Mouse (Mus musculus): ENCODE data around the gene Myadm.

DNA sequence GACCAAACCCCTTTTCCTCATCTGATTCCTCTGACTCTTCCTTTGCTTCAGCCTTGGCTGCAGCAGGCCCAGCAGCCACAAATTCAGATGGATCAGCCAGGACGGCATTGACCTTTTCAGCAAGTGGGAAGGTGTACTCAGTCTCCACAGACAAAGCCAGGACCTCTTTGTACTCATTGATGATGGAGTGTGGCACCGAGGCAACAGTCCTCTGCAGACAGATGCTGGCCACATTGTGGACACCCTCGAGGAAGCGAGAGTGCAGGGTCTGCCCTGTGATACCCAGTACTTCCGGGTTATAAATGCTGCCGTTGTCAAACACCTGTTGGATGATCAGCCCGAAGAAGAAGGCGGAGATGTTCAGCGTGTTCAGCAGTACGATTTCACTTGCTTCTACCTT, 4.3 kb upstream of the Myadm start:
- no peak for TF ChIP-seq CTCF (IDR thresholded peaks at IDR 0.05; ENCODE audit: low read depth)
- TF ChIP-seq EP300 (IDR thresholded peaks at IDR 0.05; ENCODE audit: low read depth) = no peak

Measured in liver, embryonic 14.5 days (tissue).